Mouse (Mus musculus) myocyte (in vitro differentiated cells): ENCODE measurements around the gene Psmd8.

ENCODE experiments used
- E2F4 ChIP-seq: IDR thresholded peaks from one replicate; pipeline ENCODE4 v1.6.1; 2011; ENCODE audit warnings: mild to moderate bottlenecking, control low read depth, moderate library complexity; ENCODE audit not compliant: insufficient read depth
- MYOD1 ChIP-seq, 3 experiments: IDR thresholded peaks; one replicate each; pipeline ENCODE4 v1.6.1; 2011; ENCODE audit warnings: control low read depth in 2 of 3, low read depth in 2 of 3, mild to moderate bottlenecking in 2 of 3, moderate library complexity in 1 of 3; ENCODE audit not compliant: insufficient read length in 2 of 3, control insufficient read depth in 1 of 3
- POLR2A ChIP-seq: IDR thresholded peaks from one replicate; pipeline ENCODE4 v1.6.1; 2011; ENCODE audit warnings: low read depth, mild to moderate bottlenecking, control low read depth, moderate library complexity; ENCODE audit not compliant: insufficient read length
- POLR2AphosphoS2 ChIP-seq: IDR thresholded peaks from one replicate; pipeline ENCODE4 v1.6.1; 2011; ENCODE audit warnings: low read depth, control low read depth; ENCODE audit not compliant: insufficient read length
- REST ChIP-seq: IDR thresholded peaks from one replicate; pipeline ENCODE4 v1.6.1; 2011; ENCODE audit warnings: mild to moderate bottlenecking, control low read depth, moderate library complexity; ENCODE audit not compliant: insufficient read depth, insufficient read length
- TCF12 ChIP-seq: IDR thresholded peaks from one replicate; pipeline ENCODE4 v1.6.1; 2011; ENCODE audit warnings: mild to moderate bottlenecking, control low read depth; ENCODE audit not compliant: poor library complexity, insufficient read depth, severe bottlenecking
- TCF3 ChIP-seq: IDR thresholded peaks from one replicate; pipeline ENCODE4 v1.6.1; 2011; ENCODE audit warnings: low read depth, control low read depth; ENCODE audit not compliant: insufficient read length
- USF1 ChIP-seq: IDR thresholded peaks from one replicate; pipeline ENCODE4 v1.6.1; 2011; ENCODE audit warnings: low read depth, mild to moderate bottlenecking, control low read depth, moderate library complexity

DNA sequence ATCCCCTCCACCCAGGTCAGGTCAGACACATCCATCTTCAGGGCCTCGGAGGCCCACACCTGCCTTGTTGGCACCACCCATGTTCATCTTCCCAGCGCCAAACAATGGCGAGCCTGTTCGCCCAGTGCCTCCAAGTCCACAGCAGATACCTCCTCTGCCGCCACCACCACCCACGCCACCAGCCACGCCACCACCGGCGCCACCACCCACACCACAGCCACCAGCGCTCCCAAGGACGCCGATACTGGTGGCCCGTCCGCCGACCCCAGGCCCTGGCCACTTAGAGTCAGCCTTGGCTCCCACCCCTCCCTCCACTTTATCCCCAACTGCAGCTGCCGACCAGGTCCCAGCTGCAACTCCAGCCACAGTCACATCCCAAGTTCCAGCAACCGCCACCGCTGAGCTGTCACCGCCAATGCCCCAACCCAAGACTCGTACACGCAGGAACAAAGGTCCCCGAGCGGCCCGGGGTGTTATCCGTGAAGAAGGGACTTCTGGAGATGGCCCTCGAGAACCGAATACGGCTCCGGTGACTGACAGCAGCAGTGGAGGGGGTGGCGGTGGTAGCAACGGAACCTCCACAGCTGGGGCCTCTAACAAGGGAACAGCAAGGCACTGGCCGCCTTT is 8.0 kb downstream of the Psmd8 start:
- no peak for TF ChIP-seq USF1
- TF ChIP-seq POLR2A: peak; percentile 42
- TF ChIP-seq POLR2AphosphoS2: peak; percentile 88
- TF ChIP-seq REST: no peak
- TF ChIP-seq MYOD1 (IDR thresholded peaks at IDR 0.05; ENCODE audit: control insufficient read depth in 1 of 3, insufficient read length in 2 of 3, low read depth in 2 of 3): no peak
- TF ChIP-seq E2F4: no peak
- no peak for TF ChIP-seq TCF3
- TF ChIP-seq TCF12: no peak
